Mouse (Mus musculus): ENCODE results near the gene Wnk1. TPM values are rescaled to one million over a fixed set of nuclear protein-coding genes. Genes with fewer than 3 reads are reported as not detected.

Gene Wnk1
- polyA plus RNA-seq, 1 experiment from 2014 or later = 56.3 TPM

- H3K36me3 ChIP-seq (ENCODE audit: control insufficient read depth, insufficient read depth, low read length) = no peaks in the 10 kb centered on the region
- H3K9ac ChIP-seq (ENCODE audit: low read length) = peak overlapping the region; percentile 83
- peak overlapping the region; percentile 92 for H3K27ac ChIP-seq (ENCODE audit: low read depth, low read length)
- H3K4me1 ChIP-seq (ENCODE audit: control insufficient read depth, insufficient read depth, low read length) = peaks cover 11% of the 10 kb centered on the region
- DNase-seq (ENCODE audit: low spot score) (peak; percentile 81), ATAC-seq (ENCODE audit: insufficient read depth, low FRiP score, low TSS enrichment) (no peak)
- H3K4me3 ChIP-seq (ENCODE audit: low read depth, low read length) = peak overlapping the region; percentile 93
- peak overlapping the region; percentile 89 for H3K4me2 ChIP-seq (ENCODE audit: low read depth)
- no peaks in the 10 kb centered on the region for H3K9me3 ChIP-seq (ENCODE audit: control insufficient read depth, low read length)
- WGBS = under 1% methylated on average over 51 of the region's 51 CpGs
- no peaks in the 10 kb centered on the region for H3K27me3 ChIP-seq (ENCODE audit: control insufficient read depth, insufficient read depth, low read length)
Measured at GRCm38 (mm10) chr6:120037004-120037635, 1.4 kb downstream of the Wnk1 start.

GRCm38 (mm10) chr6:120024577-120024976, 13.9 kb downstream of the Wnk1 start:
- Histone ChIP-seq H3K36me3 (ENCODE audit: control insufficient read depth, insufficient read depth, low read length) (peaks cover 2% of the 10 kb centered on the region; the same call in 1 of the 2 replicates), H3K27ac (ENCODE audit: low read depth, low read length) (no peak overlapping the region), H3K4me3 (ENCODE audit: low read depth, low read length) (no peak overlapping the region), H3K4me2 (ENCODE audit: low read depth) (no peak overlapping the region), H3K4me1 (ENCODE audit: control insufficient read depth, insufficient read depth, low read length) (no peaks in the 10 kb centered on the region), H3K9me3 (ENCODE audit: control insufficient read depth, low read length) (no peaks in the 10 kb centered on the region), H3K9ac (ENCODE audit: low read length) (no peak overlapping the region), H3K27me3 (ENCODE audit: control insufficient read depth, insufficient read depth, low read length) (no peaks in the 10 kb centered on the region)
- DNase-seq (ENCODE audit: low spot score) = no peak
- no peak for ATAC-seq (ENCODE audit: insufficient read depth, low FRiP score, low TSS enrichment)

- DNase-seq (ENCODE audit: low spot score) (no peak), ATAC-seq (ENCODE audit: insufficient read depth, low FRiP score, low TSS enrichment) (no peak)
- Histone ChIP-seq H3K4me1 (ENCODE audit: control insufficient read depth, insufficient read depth, low read length) (no peaks in the 10 kb centered on the region), H3K4me2 (ENCODE audit: low read depth) (no peak overlapping the region), H3K9me3 (ENCODE audit: control insufficient read depth, low read length) (no peaks in the 10 kb centered on the region), H3K27ac (ENCODE audit: low read depth, low read length) (no peak overlapping the region), H3K9ac (ENCODE audit: low read length) (no peak overlapping the region), H3K4me3 (ENCODE audit: low read depth, low read length) (no peak overlapping the region), H3K36me3 (ENCODE audit: control insufficient read depth, insufficient read depth, low read length) (peaks cover 2% of the 10 kb centered on the region; the same call in 1 of the 2 replicates), H3K27me3 (ENCODE audit: control insufficient read depth, insufficient read depth, low read length) (no peaks in the 10 kb centered on the region)
- WGBS = 70% methylated on average over 1 of the region's 1 CpGs
Measured at GRCm38 (mm10) chr6:120023746-120024145, 14.7 kb downstream of the Wnk1 start.

GRCm38 (mm10) chr6:120022042-120022441, 16.4 kb downstream of the Wnk1 start:
- no peaks in the 10 kb centered on the region for H3K4me1 ChIP-seq (ENCODE audit: control insufficient read depth, insufficient read depth, low read length)
- WGBS = 93% methylated on average over 3 of the region's 3 CpGs
- H3K9ac ChIP-seq (ENCODE audit: low read length) = no peak overlapping the region
- H3K4me3 ChIP-seq (ENCODE audit: low read depth, low read length) = no peak overlapping the region
- H3K27ac ChIP-seq (ENCODE audit: low read depth, low read length) = no peak overlapping the region
- ATAC-seq (ENCODE audit: insufficient read depth, low FRiP score, low TSS enrichment) (no peak), DNase-seq (ENCODE audit: low spot score) (no peak)
- no peaks in the 10 kb centered on the region for H3K27me3 ChIP-seq (ENCODE audit: control insufficient read depth, insufficient read depth, low read length)
- peaks cover 2% of the 10 kb centered on the region; the same call in 1 of the 2 replicates for H3K36me3 ChIP-seq (ENCODE audit: control insufficient read depth, insufficient read depth, low read length)
- no peaks in the 10 kb centered on the region for H3K9me3 ChIP-seq (ENCODE audit: control insufficient read depth, low read length)
- no peak overlapping the region for H3K4me2 ChIP-seq (ENCODE audit: low read depth)

DNA sequence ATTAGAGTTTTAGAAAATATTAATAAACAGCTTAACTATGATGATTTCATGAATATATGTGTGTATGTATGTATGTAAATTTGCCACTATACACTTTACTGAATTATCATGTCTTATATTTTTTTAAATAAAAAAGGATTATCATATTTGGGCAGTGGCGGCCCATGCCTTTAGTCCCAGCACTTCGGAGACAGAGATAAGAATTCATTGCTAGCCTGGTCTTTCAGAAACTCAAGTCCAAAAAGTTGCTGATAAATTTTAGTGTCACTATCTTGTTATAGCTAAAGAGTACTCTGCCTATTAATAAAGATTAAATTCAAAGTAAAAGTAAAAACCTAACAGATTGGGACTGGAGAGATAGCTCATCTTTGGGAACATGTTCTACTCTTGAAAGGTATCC, 18.8 kb downstream of the Wnk1 start:
- 93% methylated on average over 2 of the region's 2 CpGs for WGBS
- Histone ChIP-seq H3K36me3 (ENCODE audit: control insufficient read depth, insufficient read depth, low read length) (no peaks in the 10 kb centered on the region), H3K27me3 (ENCODE audit: control insufficient read depth, insufficient read depth, low read length) (no peaks in the 10 kb centered on the region), H3K4me1 (ENCODE audit: control insufficient read depth, insufficient read depth, low read length) (no peaks in the 10 kb centered on the region), H3K9ac (ENCODE audit: low read length) (no peak overlapping the region), H3K4me2 (ENCODE audit: low read depth) (no peak overlapping the region), H3K4me3 (ENCODE audit: low read depth, low read length) (no peak overlapping the region), H3K9me3 (ENCODE audit: control insufficient read depth, low read length) (no peaks in the 10 kb centered on the region), H3K27ac (ENCODE audit: low read depth, low read length) (no peak overlapping the region)
- ATAC-seq (ENCODE audit: insufficient read depth, low FRiP score, low TSS enrichment) = no peak
- DNase-seq (ENCODE audit: low spot score) = no peak

DNA sequence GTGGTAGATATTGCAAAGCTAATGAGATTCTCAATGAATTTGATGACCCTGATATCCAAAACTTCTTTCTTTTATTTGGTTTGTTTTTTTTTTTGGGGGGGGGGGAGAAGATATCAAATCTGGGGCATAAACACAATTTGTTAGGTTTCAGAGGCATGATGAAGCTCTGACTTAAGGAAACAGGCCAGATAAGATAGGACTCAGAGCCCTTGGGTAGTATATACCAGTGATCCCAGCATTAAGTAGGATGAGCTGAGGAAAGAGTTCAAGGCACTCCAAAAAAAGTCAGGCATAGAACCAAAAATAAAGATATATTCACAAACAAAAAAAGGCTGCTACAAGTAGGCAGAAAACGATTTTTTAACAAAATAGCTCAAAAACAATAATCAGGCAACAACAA, 25.3 kb downstream of the Wnk1 start:
- H3K4me1 ChIP-seq (ENCODE audit: control insufficient read depth, insufficient read depth, low read length) = no peaks in the 10 kb centered on the region
- no peak for ATAC-seq (ENCODE audit: insufficient read depth, low FRiP score, low TSS enrichment)

GRCm38 (mm10) chr6:120011440-120011839, 27.0 kb downstream of the Wnk1 start:
- Histone ChIP-seq H3K9ac (ENCODE audit: low read length) (no peak overlapping the region), H3K4me1 (ENCODE audit: control insufficient read depth, insufficient read depth, low read length) (no peaks in the 10 kb centered on the region), H3K27me3 (ENCODE audit: control insufficient read depth, insufficient read depth, low read length) (no peaks in the 10 kb centered on the region), H3K4me2 (ENCODE audit: low read depth) (no peak overlapping the region), H3K4me3 (ENCODE audit: low read depth, low read length) (no peak overlapping the region), H3K36me3 (ENCODE audit: control insufficient read depth, insufficient read depth, low read length) (no peaks in the 10 kb centered on the region), H3K9me3 (ENCODE audit: control insufficient read depth, low read length) (no peaks in the 10 kb centered on the region), H3K27ac (ENCODE audit: low read depth, low read length) (no peak overlapping the region)
- DNase-seq (ENCODE audit: low spot score) = no peak
- ATAC-seq (ENCODE audit: insufficient read depth, low FRiP score, low TSS enrichment) = no peak
- WGBS = 88% methylated on average over 1 of the region's 1 CpGs

More for the DNA sequence above, 25.3 kb downstream of the Wnk1 start:
- H3K4me3 ChIP-seq (ENCODE audit: low read depth, low read length) = no peak overlapping the region
- no peaks in the 10 kb centered on the region for H3K36me3 ChIP-seq (ENCODE audit: control insufficient read depth, insufficient read depth, low read length)
- H3K27ac ChIP-seq (ENCODE audit: low read depth, low read length) = no peak overlapping the region
- no peak overlapping the region for H3K4me2 ChIP-seq (ENCODE audit: low read depth)
- DNase-seq (ENCODE audit: low spot score) = no peak
- H3K27me3 ChIP-seq (ENCODE audit: control insufficient read depth, insufficient read depth, low read length) = no peaks in the 10 kb centered on the region
- H3K9ac ChIP-seq (ENCODE audit: low read length) = no peak overlapping the region
- WGBS = 83% methylated on average over 1 of the region's 1 CpGs
- H3K9me3 ChIP-seq (ENCODE audit: control insufficient read depth, low read length) = no peaks in the 10 kb centered on the region

- 93% methylated on average over 1 of the region's 1 CpGs for WGBS
- ATAC-seq (ENCODE audit: insufficient read depth, low FRiP score, low TSS enrichment) = no peak
Measured at GRCm38 (mm10) chr6:120011001-120011400, 27.5 kb downstream of the Wnk1 start.

DNA sequence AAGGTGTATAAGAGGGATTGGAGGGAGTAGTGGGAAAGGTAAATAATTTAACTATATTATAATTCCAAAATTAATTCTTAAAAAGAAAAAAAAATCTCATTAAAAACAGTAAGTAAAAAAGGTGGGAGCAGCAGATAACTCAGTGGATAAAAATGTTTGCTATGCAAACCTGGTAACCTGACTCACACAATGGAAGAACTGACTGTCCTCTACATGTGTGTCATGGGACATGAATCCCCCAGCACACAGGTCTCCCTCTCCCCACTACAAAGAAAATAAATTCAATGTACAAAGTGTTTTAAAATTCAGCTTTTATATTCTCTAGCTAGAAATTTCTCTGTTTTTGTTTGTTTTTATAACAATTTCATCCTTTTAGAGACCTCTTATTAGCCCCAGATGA, 27.9 kb downstream of the Wnk1 start:
- no peak for DNase-seq (ENCODE audit: low spot score)
- Histone ChIP-seq H3K27ac (ENCODE audit: low read depth, low read length) (no peak overlapping the region), H3K27me3 (ENCODE audit: control insufficient read depth, insufficient read depth, low read length) (no peaks in the 10 kb centered on the region), H3K4me3 (ENCODE audit: low read depth, low read length) (no peak overlapping the region), H3K4me2 (ENCODE audit: low read depth) (no peak overlapping the region), H3K9ac (ENCODE audit: low read length) (no peak overlapping the region), H3K4me1 (ENCODE audit: control insufficient read depth, insufficient read depth, low read length) (no peaks in the 10 kb centered on the region), H3K36me3 (ENCODE audit: control insufficient read depth, insufficient read depth, low read length) (no peaks in the 10 kb centered on the region), H3K9me3 (ENCODE audit: control insufficient read depth, low read length) (no peaks in the 10 kb centered on the region)
- no peak for ATAC-seq (ENCODE audit: insufficient read depth, low FRiP score, low TSS enrichment)

More at GRCm38 (mm10) chr6:120011001-120011400, 27.5 kb downstream of the Wnk1 start:
- Histone ChIP-seq H3K9me3 (ENCODE audit: control insufficient read depth, low read length) (no peaks in the 10 kb centered on the region), H3K9ac (ENCODE audit: low read length) (no peak overlapping the region), H3K4me3 (ENCODE audit: low read depth, low read length) (no peak overlapping the region), H3K36me3 (ENCODE audit: control insufficient read depth, insufficient read depth, low read length) (no peaks in the 10 kb centered on the region), H3K27ac (ENCODE audit: low read depth, low read length) (no peak overlapping the region), H3K4me2 (ENCODE audit: low read depth) (no peak overlapping the region), H3K27me3 (ENCODE audit: control insufficient read depth, insufficient read depth, low read length) (no peaks in the 10 kb centered on the region), H3K4me1 (ENCODE audit: control insufficient read depth, insufficient read depth, low read length) (no peaks in the 10 kb centered on the region)
- no peak for DNase-seq (ENCODE audit: low spot score)

Measured in neural tube, embryonic 11.5 days (tissue).